Mouse (Mus musculus) cerebellum, postnatal 10 days (tissue): ENCODE measurements around the gene Fabp3.
A peak's percentile ranks its signal among the peaks of the same experiment; 100 is the strongest.

Experiments used
- DNase-seq, 2 experiments: peaks; one replicate each; pipeline ENCODE4 v3.0.0; 2021; ENCODE audit warnings: mixed read lengths in 2 of 2

Fabp3 gene

DNA sequence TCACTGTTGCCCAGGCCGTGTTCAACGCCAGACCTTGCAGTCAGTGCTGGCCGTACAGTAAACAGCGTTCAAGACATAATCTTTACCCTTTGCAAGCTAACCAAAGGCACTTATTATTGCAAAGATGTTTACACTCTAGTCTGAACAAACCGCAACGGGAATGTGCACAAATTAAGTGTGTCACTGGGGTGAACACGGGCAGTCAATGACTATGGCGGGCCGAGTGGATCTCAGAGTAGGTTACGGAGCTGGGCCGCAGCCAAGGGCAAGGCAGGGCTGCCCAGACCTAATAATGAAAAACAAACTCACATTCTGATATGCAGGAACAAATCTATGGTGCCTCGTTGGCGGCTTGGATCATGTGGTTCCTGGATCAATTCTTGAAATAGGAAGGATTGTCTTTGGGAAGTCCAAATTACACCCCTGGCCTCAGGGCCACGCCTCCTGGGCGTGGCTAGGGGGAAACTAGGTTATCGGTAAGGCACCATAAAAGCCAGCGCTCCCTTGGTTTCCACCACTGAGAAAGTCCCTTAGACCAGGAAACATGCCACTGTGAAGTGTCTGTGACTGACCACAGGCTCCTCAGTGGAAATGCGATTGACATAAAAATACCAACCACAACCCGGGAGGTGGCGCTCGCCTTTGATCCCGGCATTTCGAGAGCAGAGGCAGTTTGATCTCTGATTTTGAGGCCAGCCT lies 13.2 kb upstream of the Fabp3 start:
- peak; percentile 50 to 60 for DNase-seq

DNA sequence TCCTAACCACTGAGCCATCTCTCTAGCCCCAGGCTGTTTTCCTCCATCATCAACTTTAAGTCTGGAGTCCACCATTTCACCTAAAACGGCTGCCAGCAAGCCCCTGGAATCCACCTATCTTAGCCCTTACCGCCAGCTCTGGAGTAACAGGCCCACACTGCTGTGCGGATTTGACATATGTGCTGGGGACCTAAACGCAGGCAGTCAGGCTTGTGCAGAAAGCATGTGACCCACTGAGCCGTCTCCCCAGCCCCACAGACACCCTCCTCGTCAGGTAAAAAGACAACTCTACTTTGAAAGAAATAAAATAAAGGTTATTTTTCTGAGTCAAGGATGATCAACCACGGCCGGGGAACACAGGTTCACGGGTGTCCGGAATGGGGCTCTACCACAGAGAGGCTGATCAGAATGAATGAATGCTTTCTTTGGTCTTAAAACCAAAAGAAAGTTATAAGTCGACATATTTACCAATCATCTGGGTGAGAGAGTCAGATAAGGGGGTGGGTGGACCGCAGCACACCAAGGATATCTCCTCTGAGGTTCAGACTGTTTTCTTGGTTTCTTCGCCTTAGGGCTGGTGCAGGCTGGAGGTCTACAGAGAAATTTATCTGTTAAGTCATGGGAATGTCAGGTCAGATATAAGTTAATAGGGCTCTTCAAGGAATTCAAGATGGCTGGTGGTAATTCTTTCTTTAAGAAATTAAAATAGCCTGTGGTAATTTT lies 12.0 kb upstream of the Fabp3 start:
- DNase-seq, result no peak

DNA sequence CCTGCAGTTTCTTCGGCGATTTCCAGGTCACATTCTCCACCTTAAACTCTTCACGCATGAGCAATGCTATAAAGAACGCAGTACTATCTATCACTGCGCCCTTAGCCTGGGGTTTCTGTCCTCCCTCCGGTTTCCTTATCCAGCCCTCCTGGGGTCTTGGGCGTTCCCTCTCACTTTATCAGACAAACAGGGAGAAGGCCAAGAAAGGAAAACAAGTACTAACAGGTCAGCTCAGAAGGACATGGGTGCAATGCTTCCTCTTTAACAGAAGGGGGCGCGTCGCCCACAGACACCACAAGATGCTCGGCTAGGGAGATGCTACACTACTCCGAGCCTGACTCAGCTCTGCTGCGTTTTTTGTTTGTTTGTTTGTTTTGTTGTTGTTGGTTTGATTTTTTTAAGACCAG lies 11.3 kb upstream of the Fabp3 start:
- peak; percentile 39 to 54 for DNase-seq

DNA sequence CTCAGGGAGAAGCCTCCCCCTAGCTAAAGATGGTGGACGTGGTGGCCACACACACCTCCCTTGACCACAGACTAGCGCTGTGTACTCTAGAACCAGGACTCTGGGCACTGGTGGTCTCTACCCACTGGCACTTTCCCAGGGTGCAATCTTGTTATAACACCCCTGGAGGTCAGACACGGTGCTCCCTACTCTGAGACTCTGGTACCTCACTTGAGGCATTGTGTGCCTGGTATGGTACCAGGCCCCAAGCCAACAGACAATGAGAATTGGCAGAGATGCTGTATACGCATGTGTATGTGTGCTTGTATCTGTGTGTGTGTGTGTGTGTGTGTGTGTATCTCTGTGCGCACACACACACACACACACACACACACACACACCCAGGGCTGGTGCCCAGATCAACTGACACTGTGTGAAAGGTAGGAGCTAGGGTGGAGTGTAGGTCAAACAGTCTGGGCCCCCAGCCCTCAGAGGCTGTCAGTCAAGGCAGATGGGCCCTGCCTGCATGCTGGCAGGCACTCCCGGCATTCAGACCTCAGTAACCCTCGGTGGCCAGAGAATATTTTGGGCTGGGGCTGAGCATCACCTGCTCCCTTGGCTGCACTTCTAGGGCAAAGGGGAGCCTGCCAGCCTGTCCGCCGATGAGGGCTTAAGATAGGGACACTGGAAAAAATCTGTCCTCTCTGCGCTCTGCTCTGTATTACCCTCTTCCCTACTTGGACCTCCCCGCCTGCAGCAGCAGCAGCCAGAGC lies 9.3 kb upstream of the Fabp3 start:
- peak; percentile 88 to 93 for DNase-seq

DNA sequence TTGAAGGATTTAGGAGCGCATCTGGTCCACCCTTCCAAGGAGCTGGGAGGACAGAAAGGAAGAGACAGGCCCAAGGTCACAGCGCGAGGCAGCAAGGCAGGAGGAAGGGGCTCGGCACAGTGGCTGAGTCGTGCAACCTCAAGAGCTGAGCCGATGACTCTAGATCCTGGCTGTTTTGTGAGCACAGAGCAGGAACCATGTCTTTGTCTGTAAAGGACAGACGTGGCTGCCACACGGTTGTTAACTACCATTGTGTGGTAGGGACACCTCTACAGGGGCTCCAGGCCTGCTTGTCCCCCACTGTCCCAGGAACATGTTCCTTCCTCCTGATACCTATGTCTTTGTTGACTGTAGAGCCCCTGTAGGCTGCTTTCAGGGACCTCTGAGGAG lies 8.8 kb upstream of the Fabp3 start:
- DNase-seq, result no peak

DNA sequence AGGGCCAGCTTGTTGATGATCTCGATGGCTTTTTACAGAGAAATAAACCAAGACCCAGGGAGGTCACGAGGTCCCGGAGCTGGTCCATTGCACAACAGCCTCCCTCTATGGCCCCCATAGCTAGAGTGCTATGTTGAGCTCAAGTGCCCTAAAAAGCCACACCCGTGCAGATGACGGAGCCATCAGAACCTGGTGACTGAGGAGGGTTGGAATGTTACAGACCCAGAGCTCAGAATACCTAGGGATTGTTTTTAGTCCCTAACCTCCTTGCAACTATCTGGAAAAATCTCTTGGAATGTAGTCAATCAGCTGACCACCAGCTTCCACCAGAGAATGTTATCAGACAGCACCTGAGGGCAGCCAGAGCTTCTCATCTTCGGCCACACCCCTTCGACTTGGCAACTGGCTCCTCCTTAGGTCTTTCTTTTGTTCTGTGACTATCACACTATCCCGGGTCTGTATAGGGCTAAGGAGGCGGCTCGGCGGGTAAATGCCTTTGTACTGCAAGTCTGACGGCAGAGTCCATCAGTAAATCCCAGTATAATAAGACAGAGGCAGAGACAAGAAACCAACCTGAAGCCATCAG lies 6.0 kb upstream of the Fabp3 start:
- DNase-seq, result no peak

DNA sequence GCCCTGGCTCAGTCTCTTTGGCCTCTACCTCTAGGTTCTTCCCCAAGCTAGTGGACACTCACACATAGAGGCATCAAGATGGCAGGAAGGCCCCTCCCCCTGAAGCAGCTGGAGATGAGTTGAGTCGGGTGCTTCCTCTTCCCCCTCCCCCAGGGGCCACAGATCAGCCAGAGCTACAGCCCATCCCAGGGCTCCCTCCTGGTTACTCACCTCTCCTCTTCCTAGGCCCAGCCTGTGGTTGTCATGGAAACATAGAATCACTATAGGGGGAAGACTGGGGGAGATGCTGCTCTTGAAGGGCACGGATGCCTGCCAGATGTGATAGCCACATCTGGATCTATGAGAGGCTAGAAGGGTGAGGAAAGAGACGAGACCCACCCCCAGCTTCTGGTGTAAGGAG lies 3.6 kb upstream of the Fabp3 start:
- DNase-seq, result no peak

DNA sequence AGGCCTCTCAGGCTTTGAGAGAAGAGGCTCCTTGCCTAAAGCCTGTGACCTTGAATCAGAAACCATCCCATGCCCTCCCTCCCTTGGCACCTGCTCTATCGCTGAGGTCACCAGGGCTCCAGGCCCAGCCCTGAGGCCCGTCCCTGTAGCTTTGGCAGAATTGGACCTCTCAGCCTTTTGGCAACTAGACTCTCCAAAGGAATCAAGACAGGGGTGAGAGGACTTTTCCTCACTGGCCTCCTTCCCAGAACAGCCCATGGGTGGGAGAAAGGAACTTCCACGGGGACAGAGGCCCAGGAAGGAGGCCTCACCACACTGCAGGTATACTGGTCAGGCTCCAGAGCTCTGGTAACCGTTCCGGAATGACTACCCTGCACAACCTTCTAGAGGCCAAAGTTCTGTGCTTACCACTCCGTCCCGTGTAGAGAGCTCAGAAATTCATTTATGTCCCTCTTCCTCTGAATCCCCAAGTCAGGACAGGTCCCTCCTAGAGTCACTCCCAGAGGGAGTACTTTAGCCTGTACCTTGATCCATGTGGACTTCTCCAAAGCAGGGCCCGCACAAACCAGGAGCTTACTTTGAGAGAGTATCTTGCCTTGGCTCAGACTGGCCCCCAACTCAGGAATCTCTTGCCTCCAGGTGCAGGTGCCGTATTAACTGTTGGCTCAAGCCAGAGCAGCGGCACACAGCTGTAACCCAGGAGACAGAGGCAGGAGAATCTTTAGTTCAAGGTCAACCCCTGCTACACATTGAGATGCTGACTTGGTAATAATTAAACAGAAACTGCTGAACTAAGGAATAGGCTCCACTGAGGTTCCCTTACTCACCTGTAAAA lies 1.4 kb upstream of the Fabp3 start:
- DNase-seq, result peak; percentile 50 to 53

DNA sequence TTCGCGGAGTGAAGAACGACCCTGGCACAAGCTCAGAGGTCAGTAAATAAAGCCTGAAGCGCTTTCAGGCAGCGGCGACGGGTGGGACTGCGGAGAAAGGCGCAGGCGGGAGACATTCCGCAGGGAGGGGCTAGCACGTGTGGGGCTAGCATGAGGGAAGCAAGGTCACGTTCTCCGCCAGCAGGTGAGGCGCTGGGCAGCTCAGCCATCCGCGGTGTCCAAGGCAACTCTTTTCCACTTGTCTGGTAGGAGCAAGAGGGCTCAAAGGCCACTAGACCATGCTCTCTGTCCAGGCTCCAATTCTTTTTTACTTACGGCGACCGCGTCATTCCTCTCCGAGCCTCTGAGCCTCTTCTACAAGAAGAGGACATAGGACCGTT lies 554 bp upstream of the Fabp3 start:
- peak; percentile 76 to 77 for DNase-seq

DNA sequence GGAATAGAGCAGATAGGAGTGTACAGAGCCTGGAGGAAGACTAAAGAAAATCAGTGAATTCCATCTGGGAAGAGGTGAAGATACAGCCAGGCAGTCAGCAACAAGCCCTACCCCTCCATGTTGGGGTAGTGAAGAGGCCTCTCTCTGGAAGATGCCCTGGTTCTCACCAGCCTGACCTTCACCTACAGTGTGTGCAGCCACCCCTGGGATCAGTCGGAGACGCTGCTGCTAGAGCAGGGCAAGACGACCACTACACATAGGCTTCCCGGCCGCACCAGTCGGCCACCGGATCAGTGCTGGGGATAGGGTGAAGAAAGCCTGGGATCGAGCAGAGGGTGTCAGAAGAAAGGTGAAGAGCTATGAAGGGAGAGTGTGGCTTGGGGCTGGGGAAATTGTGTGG lies 859 bp downstream of the Fabp3 start:
- peak in 1 of 2 experiments; percentile 45 for DNase-seq

DNA sequence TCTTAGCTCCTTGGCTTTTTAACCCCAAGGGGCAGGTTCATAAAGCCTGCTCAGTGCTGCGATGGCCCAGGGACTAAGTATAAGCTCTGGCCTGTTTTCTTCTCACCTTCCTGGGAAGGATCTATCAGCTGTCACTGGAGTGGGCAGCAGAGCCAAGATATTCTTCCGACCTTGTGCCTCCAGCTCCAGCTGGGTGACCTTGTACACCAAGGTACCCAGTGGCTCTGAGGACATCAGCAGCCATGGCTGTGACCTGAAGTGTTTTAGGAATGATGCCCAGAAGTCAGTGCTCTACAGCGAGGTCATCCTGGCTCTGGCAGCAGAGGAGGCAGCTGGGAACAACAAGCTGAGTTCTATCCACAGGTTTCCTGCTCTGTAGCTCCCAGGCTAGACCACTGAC lies 4.1 kb downstream of the Fabp3 start:
- no peak for DNase-seq

DNA sequence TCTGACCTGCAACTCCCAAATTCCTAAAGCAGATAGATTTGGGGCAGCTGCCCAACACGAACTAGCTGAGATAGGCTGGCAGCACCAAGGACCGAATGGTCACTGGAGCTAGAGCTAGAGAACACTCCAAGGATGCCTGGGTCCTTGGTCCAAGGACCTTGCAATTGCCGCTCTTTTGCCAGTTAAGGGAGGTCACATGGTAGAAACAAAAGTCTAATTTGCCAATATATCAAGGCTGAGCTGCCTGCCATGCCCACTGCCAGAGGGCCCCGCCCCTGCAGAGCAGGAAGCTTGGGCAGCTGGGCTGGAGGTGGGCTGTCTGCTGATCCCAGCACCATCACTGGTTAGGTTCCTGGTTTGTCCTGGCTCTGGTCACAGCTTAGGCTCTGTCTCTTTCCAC lies 5.2 kb downstream of the Fabp3 start:
- DNase-seq, result no peak

DNA sequence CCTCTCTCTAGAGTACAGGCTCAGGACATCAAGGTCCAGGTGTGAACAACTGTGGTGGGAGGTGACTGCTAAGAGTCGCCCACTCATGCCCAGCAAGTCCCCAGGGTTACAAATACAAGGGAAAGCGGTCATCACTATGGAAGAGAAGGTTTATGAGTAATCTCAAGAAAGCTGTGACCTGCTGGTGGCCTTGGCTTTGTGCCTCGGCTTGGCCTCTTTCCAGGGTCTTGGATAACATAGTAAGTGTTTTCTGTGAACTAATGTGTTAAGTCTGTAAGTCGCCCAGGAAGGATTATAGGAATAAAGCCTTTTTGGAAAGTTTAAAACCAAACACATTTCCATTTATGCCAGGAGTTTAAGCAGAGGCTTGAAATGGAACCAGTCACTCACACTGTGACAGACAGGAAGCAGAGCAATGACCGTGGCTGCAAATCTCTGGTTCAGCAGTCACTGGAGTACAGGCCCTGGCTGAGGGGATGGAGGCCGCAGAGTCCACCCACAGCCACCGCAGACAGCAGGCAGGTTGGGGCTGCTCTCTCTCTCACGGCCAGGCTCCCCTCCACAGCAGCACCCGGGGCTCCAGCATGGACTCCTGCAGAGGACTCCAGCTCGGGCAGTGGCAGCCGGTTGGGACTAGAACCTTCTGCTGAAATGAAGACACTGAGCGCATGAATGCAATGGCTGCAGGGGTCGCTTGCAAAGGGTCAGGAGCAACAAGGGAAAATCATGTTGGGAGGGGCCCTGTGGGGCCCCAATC lies 7.6 kb downstream of the Fabp3 start:
- peak; percentile 72 for DNase-seq

DNA sequence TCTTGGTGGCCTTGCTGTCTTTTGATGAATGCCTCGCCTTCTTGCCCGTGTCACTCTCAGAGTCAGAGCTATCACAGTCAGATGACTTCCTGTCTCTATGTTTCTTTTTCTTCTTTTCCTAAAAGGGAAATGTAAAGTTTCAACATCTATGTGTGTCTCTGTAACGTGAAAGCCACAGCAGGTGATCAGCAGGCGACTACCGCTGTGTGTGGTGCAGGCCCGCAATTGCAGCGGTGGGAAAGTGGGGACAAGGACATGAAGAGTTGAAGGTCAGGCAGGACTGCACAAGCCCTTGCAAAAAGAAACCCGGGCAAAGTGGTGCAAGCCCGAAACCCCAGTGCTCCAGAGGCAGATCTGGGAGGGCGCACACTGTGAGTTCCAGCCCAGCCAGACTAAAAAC lies 8.3 kb downstream of the Fabp3 start:
- no peak for DNase-seq

DNA sequence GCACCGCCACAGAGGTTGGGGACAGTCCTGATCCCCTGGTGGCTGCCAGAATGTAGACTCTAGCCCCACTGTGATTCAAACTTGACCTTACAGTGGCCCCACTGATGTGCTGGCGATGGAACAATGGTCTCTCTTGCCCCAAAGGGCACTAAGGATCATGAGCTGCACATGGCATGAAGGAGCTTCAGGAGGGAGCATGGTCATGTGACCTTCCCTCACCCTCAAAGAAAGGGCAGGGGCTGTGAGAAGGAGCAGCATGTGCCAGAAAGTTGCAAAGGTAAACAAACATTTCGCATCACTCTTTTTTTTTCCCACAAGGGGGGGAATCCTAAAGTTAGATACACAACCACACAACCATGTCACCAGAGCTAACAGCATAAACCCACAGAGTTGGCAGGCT lies 9.7 kb downstream of the Fabp3 start:
- no peak for DNase-seq

DNA sequence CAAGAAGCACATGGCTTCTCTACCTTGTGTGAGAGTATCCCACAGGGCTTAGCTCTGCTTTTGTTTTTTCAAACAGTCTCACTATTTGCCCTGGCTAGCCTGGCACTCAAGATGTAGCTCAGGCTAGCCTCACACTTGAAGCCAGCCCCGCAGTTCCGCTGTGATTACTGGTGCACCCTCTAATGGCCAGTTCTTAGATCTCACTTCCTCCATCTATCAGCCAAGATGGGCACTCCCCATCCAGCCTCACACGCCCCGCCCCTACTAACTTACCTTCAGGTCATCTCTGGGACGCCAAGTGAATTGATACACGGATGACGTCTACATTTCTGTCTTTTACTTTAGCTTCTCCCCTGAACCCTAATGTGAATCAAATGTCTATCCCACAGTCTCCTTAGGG lies 11.2 kb downstream of the Fabp3 start:
- DNase-seq, result no peak

DNA sequence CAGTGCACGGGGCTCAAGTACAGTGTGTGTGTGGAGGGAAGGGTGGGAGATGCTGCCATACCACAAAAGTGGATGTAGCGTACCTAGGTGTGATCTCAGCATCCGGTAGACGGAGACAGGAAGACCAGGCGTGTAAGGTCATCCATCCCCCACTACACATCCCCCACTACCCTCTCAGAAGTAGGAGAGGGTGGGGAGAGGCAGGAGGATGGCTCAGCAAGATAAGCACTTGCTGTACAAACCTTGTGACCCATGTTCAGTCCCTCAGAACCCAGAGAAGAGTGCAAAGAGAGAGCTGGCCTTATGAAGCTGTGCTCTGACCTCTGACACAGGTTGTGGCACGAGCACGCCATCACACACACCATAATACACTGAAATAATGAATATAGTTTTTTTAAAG lies 13.2 kb downstream of the Fabp3 start:
- DNase-seq, result no peak

DNA sequence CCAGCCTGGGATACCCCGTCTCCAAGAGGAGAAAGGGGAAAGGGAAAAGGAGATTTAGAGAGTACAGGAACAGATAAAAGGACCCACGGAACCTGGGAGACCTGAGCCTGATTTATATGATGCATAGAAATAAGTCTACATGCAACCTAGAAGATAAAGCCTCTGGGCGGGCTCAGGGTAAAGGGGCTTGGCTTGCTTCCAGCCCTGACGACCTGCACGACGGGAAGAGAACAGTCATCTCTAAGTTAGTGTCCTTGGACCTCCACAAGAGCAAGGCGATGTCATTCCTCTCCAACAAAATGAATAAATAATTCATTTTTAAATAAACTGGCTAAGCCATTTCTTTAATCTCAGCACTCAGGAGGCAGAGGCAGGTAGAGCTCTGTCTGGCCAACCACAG lies 14.2 kb downstream of the Fabp3 start:
- no peak for DNase-seq

DNA sequence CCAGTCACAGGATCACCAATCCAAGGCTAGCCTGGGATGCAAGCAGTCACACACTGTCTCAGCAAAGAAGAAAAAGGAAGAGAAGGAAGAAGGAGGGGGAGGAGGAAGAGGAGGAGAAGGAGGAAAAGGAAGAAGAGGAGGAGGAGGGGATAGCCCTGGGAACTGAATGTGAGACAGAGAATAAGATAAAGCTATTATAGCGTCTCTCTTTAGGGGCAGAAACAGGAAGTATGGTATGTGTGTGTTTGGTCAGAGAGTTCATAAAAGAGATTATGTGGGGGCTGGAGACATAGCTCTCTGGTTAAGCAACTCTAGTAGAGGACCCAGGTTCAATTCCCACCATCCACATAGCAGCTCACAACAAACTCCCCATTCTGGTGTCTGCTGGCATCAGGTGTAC lies 14.8 kb downstream of the Fabp3 start:
- DNase-seq, result no peak

DNA sequence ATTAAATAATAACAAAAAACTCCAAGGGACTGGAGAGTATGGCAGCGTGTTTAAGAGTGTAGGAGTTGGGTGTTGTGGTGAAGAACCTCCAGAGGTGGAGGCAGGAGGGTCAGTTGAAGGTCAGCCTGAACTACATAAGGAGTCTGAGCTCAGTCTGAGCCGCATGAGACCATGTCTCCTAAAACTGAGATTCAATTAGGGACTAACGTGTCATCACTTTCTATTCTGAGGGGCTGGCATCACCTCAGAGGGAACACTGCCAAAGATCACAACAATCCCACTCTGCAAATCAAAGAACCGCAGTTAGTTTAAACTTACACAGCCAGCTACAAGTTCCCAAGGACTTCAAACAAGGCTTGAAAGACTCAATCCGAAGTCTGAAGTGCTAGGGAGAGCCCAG lies 15.2 kb downstream of the Fabp3 start:
- DNase-seq, result no peak

DNA sequence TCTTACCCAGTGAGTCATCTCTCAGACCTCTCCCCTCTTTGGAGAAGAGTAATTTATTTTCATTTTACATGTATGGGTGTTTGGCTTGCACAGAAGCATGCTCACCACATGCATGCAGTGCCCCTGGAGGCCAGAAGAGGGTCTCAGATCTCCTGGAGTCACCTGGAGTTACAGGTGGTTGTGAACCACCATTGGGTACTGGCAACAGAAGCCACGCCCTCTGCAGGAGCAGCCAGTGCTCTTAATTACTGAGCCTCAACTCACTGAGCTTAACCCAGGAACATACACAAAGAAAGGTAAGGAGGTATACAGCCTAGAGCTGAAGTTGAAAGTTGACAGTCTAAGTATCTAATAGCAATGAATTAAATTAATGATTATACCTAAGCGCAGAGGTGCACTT lies 17.1 kb downstream of the Fabp3 start:
- DNase-seq, result no peak

DNA sequence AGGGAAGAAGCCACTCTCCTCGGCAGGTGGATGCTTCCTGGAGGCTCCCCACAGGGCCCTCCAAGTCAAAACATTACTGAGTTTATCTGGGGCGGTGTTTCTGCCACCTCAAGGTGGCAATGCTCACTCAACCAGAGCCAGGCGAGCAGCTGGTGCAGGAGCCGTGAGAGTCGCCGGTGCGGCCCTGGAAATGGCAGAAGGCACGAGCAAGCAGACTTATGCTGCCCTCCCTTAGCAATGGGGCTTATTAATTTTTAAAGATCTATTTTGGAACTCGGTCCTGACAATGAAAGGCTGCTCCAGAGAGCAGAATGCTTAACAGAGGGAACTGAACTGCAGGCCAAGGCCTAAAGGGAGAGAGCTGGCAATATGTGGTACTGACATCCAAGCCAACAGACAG lies 19.0 kb downstream of the Fabp3 start:
- DNase-seq, result peak; percentile 81 to 86
